ENCODE assay signal across 19 mouse cellular contexts in genomic region chr16:55551348-55551747, GRCm38 (mm10).
DNase-seq lines count a peak whose midpoint lies in the region; ATAC-seq and TF ChIP-seq lines count a peak whose summit lies in the region.
"Had no signal": no experiment of that assay in that cellular context is flagged by ENCODE, and none has a peak within 500 bp of the region (broad histone marks: within the 10 kb centered on the region; RNA-seq: fewer than 3 reads in every experiment).

No protein-coding gene starts in this region.

- 71% methylated on average over 1 of the region's 1 CpGs for WGBS in heart, embryonic 12.5 days
- 85% methylated on average over 1 of the region's 1 CpGs for WGBS in hindbrain, postnatal 0 days
- 94% methylated on average over 1 of the region's 1 CpGs for WGBS in hindbrain, embryonic 11.5 days

- ATAC-seq in heart, embryonic 12.5 days (ENCODE audit: insufficient number of reproducible peaks, low FRiP score) = no peak
- 0 out of 2 replicates have a peak, but pooled peaks have one; percentile 18 for ATAC-seq in hindbrain, postnatal 0 days
- ATAC-seq in hindbrain, embryonic 11.5 days (ENCODE audit: low FRiP score) = no peak

- H3K4me1 ChIP-seq in heart, embryonic 12.5 days (replicated peaks) = peaks cover 13% of the 10 kb centered on the region
- H3K4me1 ChIP-seq in hindbrain, postnatal 0 days (ENCODE audit: insufficient read depth, low read length) = no peaks in the 10 kb centered on the region
- 0 out of 2 replicates have a peak, but pooled peaks cover 3% of the 10 kb centered on the region for H3K4me1 ChIP-seq in hindbrain, embryonic 11.5 days (replicated peaks; ENCODE audit: control insufficient read depth, insufficient read depth, low read length)
- H3K4me1 ChIP-seq: kidney, embryonic 15.5 days; limb, embryonic 13.5 days; liver, embryonic 13.5 days had no signal

- no peak overlapping the region for H3K27ac ChIP-seq in heart, embryonic 12.5 days (ENCODE audit: poor library complexity, severe bottlenecking)
- peak overlapping the region; percentile 68; the same call in 1 of the 2 replicates for H3K27ac ChIP-seq in hindbrain, postnatal 0 days
- no peak overlapping the region for H3K27ac ChIP-seq in hindbrain, embryonic 11.5 days (ENCODE audit: low read depth, low read length)
- H3K27ac ChIP-seq: forebrain, embryonic 15.5 days; hindbrain, embryonic 15.5 days; kidney, embryonic 15.5 days; limb, embryonic 13.5 days; liver, embryonic 13.5 days had no signal

- peak; percentile 29 to 38 for DNase-seq in heart, adult 18-20 months
- no peak for DNase-seq in hindbrain, postnatal 0 days (ENCODE audit: low spot score)
- DNase-seq in hindbrain, embryonic 11.5 days (ENCODE audit: low spot score) = no peak
- DNase-seq in adipocyte (ENCODE audit: low spot score) = peak; percentile 88
- DNase-seq in heart, postnatal 10 days = peak; percentile 12 to 26
- no peak for DNase-seq in natural killer cell, adult 2 months (ENCODE audit: low spot score in 2 of 2)
- DNase-seq: cerebellum, adult 9-10 months; gastrocnemius, postnatal 36 days; kidney, postnatal 36 days; liver, embryonic 13.5 days; thymus, adult 18-20 months; thymus, postnatal 36 days had no signal

- no peaks in the 10 kb centered on the region for H3K36me3 ChIP-seq in heart, embryonic 12.5 days
- no peaks in the 10 kb centered on the region for H3K36me3 ChIP-seq in hindbrain, postnatal 0 days (ENCODE audit: insufficient read depth, low read length)
- no peaks in the 10 kb centered on the region for H3K36me3 ChIP-seq in hindbrain, embryonic 11.5 days (ENCODE audit: control insufficient read depth, insufficient read depth, low read length)
- H3K36me3 ChIP-seq: forebrain, embryonic 15.5 days; hindbrain, embryonic 15.5 days; kidney, embryonic 15.5 days; limb, embryonic 13.5 days; liver, embryonic 13.5 days; midbrain, embryonic 15.5 days had no signal

- no peak overlapping the region for H3K4me3 ChIP-seq in heart, embryonic 12.5 days
- H3K4me3 ChIP-seq in hindbrain, postnatal 0 days (ENCODE audit: low read length) = no peak overlapping the region
- H3K4me3 ChIP-seq in hindbrain, embryonic 11.5 days (ENCODE audit: low read depth, low read length) = no peak overlapping the region
- H3K4me3 ChIP-seq: forebrain, embryonic 15.5 days; hindbrain, embryonic 15.5 days; kidney, embryonic 15.5 days; limb, embryonic 13.5 days; liver, embryonic 13.5 days; midbrain, embryonic 15.5 days had no signal

- no peaks in the 10 kb centered on the region for H3K9me3 ChIP-seq in heart, embryonic 12.5 days (replicated peaks)
- H3K9me3 ChIP-seq in hindbrain, postnatal 0 days (ENCODE audit: low read length) = no peaks in the 10 kb centered on the region
- no peaks in the 10 kb centered on the region for H3K9me3 ChIP-seq in hindbrain, embryonic 11.5 days (ENCODE audit: control insufficient read depth, low read length)
- H3K9me3 ChIP-seq: forebrain, embryonic 15.5 days; hindbrain, embryonic 15.5 days; kidney, embryonic 15.5 days; limb, embryonic 13.5 days; liver, embryonic 13.5 days; midbrain, embryonic 15.5 days had no signal

- no peak overlapping the region for H3K9ac ChIP-seq in heart, embryonic 12.5 days
- H3K9ac ChIP-seq in hindbrain, postnatal 0 days (replicated peaks; ENCODE audit: low read length) = no peak overlapping the region
- H3K9ac ChIP-seq in hindbrain, embryonic 11.5 days (ENCODE audit: low read depth, low read length) = no peak overlapping the region
- H3K9ac ChIP-seq: forebrain, embryonic 15.5 days; hindbrain, embryonic 15.5 days; kidney, embryonic 15.5 days; limb, embryonic 13.5 days; liver, embryonic 13.5 days; lung, embryonic 14.5 days; midbrain, embryonic 15.5 days had no signal

- H3K4me2 ChIP-seq in heart, embryonic 12.5 days = no peak overlapping the region
- H3K4me2 ChIP-seq in hindbrain, postnatal 0 days (ENCODE audit: low read depth, low read length) = no peak overlapping the region
- no peak overlapping the region for H3K4me2 ChIP-seq in hindbrain, embryonic 11.5 days (replicated peaks; ENCODE audit: low read depth, low read length)
- H3K4me2 ChIP-seq: forebrain, embryonic 15.5 days; hindbrain, embryonic 15.5 days; kidney, embryonic 15.5 days; limb, embryonic 13.5 days; liver, embryonic 13.5 days; lung, embryonic 14.5 days; midbrain, embryonic 15.5 days had no signal

- no peak for TF ChIP-seq CTCF in hindbrain, postnatal 0 days (IDR thresholded peaks at IDR 0.05; ENCODE audit: low read depth)

- no peaks in the 10 kb centered on the region for H3K27me3 ChIP-seq in heart, embryonic 12.5 days (replicated peaks)
- no peaks in the 10 kb centered on the region for H3K27me3 ChIP-seq in hindbrain, postnatal 0 days (ENCODE audit: insufficient read depth, low read length)
- H3K27me3 ChIP-seq in hindbrain, embryonic 11.5 days (ENCODE audit: control insufficient read depth, insufficient read depth, low read length) = no peaks in the 10 kb centered on the region
- H3K27me3 ChIP-seq: forebrain, embryonic 15.5 days; hindbrain, embryonic 15.5 days; kidney, embryonic 15.5 days; limb, embryonic 13.5 days; liver, embryonic 13.5 days; midbrain, embryonic 15.5 days had no signal

- intact Hi-C loops in heart, postnatal 10 days (cut with DNase I) = no loop called here

Comparison
In these comparisons a context has a peak if more than half of its experiments do, and no peak if none do; other contexts are left out.
1. DNase-seq: peak in heart, adult 18-20 months (2 of 2), adipocyte (single experiment) and heart, postnatal 10 days (2 of 2); none in hindbrain, postnatal 0 days (single experiment), hindbrain, embryonic 11.5 days (single experiment) and natural killer cell, adult 2 months (0 of 2).